Mouse (Mus musculus) brain, adult 2 months (tissue): ENCODE results near the gene Olfr270.

ENCODE experiments used
- DNase-seq: peaks from one replicate; pipeline ENCODE4 v3.0.0; 2011; ENCODE audit warnings: low read depth, low spot score

The Olfr270 gene

DNA sequence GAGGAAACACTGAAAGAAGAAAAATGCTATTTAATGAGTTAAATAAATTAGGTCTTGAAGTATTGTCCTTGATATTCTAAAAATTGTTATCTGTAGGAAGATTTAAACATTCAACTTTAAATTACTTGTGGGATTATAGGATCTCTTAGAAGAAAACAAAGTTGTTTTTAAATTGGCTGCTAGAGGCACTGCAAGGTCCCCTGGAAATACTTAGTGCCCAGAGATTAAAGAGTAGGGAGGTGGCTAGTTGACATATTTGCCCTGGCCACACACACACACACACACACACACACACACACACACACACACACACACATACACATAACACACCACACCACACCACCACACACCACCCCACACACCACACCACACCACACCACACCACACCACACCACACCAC, at the start of gene Olfr270:
Gene Olfr270, plus strand, starts transcription at position 301 of the 400 bp plus-strand sequence.
- DNase-seq = no peak

- no peak for DNase-seq
Measured at GRCm38 (mm10) chr4:52916659-52917310, 47.6 kb upstream of the Olfr270 start.

DNA sequence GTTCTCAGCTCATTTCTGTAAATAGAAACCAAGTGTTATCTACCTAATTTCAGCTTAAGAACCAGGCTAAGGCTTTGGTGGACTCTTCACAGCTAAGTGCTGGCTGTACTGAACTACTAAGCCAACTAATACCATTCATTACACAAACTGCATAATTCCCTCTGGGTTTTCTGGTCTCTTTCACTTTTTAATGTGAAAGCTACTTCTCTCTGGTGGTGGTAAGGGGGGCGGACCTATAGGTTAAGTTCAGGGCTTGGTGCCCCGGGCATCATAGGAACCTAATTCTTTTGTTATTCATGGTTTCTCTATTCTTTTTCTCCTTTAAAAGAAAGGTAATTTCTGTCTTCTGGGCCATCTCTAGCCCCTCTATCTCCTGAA, 47.0 kb upstream of the Olfr270 start:
- no peak for DNase-seq

- no peak for DNase-seq
Measured at GRCm38 (mm10) chr4:52919078-52919477, 45.3 kb upstream of the Olfr270 start, which contains the start of gene Olfr272. Gene Olfr272 (minus strand): TSS chr4:52919178.

- DNase-seq = no peak
Measured at GRCm38 (mm10) chr4:52930480-52930879, 33.9 kb upstream of the Olfr270 start.

GRCm38 (mm10) chr4:52946665-52947064, 17.7 kb upstream of the Olfr270 start:
- DNase-seq = no peak

DNA sequence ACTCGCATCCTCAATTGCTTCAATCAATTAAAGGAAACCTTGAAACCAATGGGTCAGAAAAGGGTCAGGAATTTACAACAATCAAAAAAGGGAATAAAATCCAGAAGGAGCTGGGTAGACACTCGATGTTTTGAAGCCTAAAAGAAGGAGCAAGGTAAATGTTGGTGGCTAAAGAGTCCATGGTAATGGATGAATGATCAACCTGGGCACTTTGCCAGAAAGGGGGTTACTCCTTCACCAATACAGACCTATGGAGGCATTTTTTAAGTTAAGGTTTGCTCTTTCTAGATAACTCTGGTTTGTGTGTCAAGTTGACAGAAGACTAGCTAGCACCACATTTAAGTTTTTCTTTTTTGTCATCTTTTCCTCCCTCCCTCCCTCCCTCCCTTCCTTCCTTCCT, 15.3 kb upstream of the Olfr270 start:
- no peak for DNase-seq

DNA sequence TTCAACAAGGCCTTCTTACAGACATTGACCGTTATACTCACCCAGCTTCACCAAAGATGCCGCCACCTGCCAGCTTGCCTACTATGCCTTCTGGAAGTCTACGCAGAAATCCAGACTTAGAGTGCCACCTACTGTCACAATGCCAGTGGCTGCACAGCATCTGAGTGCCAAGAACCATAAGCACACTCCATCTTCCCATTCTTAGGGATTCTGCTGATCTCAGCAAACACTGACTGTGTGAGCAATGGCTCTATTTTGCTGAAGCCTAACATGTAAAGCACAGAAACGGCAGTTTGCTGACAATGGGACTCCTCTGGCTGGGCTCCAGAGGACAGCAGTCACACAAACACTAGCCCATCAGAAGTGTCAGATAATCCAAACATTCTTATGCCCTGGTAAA, 5.7 kb upstream of the Olfr270 start:
- peak; percentile 87 for DNase-seq

GRCm38 (mm10) chr4:52985216-52985615, 20.9 kb downstream of the Olfr270 start:
- peak; percentile 65 for DNase-seq

DNA sequence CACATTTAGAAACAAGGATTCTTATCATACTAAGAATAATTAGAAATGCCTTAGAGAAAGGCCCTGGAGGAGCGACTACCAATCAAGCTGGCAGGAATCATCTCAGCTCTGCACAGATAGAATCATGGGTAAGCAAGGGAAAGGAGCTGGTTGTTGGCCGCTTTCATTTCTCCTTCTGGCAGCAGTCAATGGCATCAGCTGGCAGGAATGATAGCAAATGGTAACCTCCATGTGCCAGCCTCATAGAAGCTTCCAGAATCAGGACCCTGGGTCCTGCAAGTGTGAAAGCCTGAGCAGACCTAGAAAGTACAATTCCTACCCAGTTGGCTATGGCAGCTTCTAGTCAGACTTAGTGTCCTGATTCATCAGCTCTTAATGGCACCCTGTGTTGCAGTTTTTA, 21.9 kb downstream of the Olfr270 start:
- no peak for DNase-seq

DNA sequence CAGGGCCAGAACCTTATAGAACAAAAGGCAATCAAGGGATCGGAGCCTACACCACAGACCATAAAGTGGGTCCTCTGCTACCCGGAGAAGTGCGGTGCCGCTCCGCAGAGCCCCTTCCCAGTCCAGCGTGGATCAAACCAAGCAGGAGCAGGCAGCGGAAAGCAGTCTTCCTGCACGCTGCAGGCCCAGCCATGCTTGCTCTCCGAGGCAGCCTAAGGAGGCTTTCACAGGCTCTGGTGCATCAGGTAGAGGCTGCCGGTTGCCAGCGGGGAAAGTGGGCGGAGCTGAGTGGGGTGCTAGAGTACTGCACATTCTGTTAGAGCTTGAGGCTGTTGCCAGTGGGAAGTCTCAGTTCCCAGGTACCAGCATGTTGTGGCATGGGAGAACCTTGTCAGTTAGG, 24.9 kb downstream of the Olfr270 start, which contains the start of gene Nipsnap3a:
Gene Nipsnap3a, plus strand, starts transcription at position 25 of the 400 bp plus-strand sequence.
- no peak for DNase-seq

- no peak for DNase-seq
Measured at GRCm38 (mm10) chr4:52999449-52999848, 35.1 kb downstream of the Olfr270 start.

DNA sequence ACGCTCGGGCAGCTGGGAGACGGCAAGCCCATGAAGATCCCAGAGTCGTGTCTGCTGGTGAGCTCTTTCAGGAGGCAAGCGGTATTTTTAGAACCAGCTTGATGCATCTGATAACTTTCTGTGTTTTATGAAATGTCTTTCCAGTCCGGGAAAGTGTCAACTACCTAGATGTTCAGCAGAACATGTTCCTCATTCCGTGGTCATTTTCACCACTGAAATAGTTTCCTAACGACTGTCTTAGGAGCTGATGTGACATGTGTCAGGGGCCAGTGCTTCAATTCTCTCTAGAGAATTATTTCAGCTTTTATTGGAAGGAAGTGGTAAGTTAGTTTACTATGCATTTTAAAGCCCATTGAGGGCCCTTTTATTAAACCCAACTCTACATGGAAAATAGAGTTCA, 35.8 kb downstream of the Olfr270 start:
- DNase-seq = no peak

- peak; percentile 25 for DNase-seq
Measured at GRCm38 (mm10) chr4:53009183-53009582, 44.8 kb downstream of the Olfr270 start.

DNA sequence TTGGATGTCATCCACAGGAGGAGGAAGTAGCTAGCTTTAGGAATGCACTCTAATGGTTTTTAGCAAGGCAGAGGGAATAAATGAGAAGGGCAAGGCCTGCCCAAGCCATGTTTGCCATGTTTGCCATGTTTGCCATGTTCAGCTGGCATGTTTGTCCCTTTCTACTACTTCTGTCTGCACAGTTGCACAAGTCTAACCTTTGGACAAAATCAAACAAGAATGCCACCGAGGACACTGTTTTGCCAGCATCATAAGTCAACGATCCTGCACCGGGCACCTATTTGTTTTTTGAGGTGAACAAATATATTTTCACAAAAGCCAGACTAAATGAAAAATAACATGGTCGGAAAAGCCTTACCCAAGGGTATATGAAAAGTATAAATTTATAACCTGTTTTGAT, 45.5 kb downstream of the Olfr270 start:
- no peak for DNase-seq

GRCm38 (mm10) chr4:53011732-53012361, 47.5 kb downstream of the Olfr270 start, which contains the start of gene Nipsnap3b:
Gene Nipsnap3b (plus strand): TSS chr4:53011880.
- DNase-seq = peak; percentile 98

- DNase-seq = no peak
Measured at GRCm38 (mm10) chr4:53014421-53014820, 50.1 kb downstream of the Olfr270 start.

DNA sequence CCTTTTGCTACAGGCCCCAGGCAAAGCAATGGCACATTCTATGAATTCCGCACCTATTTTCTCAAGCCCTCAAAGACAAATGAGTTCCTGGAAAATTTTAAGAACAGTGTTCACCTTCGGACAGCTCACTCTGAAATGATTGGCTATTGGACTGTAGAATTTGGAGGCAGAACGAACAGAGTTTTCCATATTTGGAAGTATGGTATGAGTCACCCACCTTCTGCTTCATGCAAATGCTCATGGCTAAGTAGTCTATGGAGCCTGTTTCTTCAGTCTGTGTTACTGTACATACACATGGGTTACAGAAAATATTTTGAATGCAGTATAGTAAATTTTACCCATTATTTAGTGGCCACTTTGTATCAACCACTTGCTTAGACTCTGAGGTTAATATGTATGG, 50.7 kb downstream of the Olfr270 start:
- DNase-seq = peak; percentile 30

DNA sequence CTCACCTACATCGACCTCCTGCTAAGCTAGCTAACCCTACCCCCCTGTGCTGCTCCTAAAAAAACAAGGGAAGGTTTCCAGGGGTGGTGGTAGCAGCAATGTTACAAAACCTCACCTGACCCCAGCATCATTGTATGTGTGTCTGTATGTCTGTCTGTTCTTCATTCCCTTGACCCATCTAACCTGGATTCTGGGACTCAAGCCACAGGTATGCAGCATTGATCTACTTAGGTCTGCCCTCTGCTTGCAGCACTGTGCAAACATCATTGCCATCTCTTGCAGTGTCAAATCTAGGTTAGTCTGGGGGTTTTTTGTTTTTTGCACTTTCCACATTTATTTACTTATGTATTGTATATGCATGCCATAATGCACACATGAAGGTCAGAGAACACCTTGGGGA, 54.0 kb downstream of the Olfr270 start:
- no peak for DNase-seq
